Mouse (Mus musculus) kidney, embryonic 15.5 days (tissue): ENCODE results near the gene Tmem119. TPM values are rescaled to one million over a fixed set of nuclear protein-coding genes. Genes with fewer than 3 reads are reported as not detected.

Experiments used
- ATAC-seq: fragments of 200-750 bp; cut with Nextera tagmentation; replicated peaks from 2 replicates; pipeline ENCODE4 v1.8.0; 2017; ENCODE audit warnings: moderate TSS enrichment; ENCODE audit not compliant: low FRiP score
- H3K27ac ChIP-seq: fragments of 300-500 bp; sonication (generic); 2 replicates; pipeline ENCODE4 v1.5.1; 2015; ENCODE audit warnings: mild to moderate bottlenecking, inconsistent platforms
- H3K27me3 ChIP-seq: fragments of 300-500 bp; sonication (generic); 2 replicates; pipeline ENCODE4 v1.6.1; 2015; ENCODE audit warnings: inconsistent platforms
- H3K36me3 ChIP-seq: fragments of 300-500 bp; sonication (generic); 2 replicates; pipeline ENCODE4 v1.6.1; 2015; ENCODE audit warnings: inconsistent platforms
- H3K4me1 ChIP-seq: fragments of 300-500 bp; sonication (generic); 2 replicates; pipeline ENCODE4 v1.6.1; 2015; ENCODE audit warnings: inconsistent platforms
- H3K4me2 ChIP-seq: fragments of 300-500 bp; sonication (generic); 2 replicates; pipeline ENCODE4 v1.6.1; 2015; ENCODE audit warnings: moderate library complexity, mild to moderate bottlenecking, inconsistent platforms
- H3K4me3 ChIP-seq: fragments of 300-500 bp; sonication (generic); replicated peaks from 2 replicates; pipeline ENCODE4 v1.5.1; 2015; ENCODE audit warnings: mild to moderate bottlenecking, inconsistent platforms
- H3K9ac ChIP-seq: fragments of 300-500 bp; sonication (generic); 2 replicates; pipeline ENCODE4 v1.6.1; 2015; ENCODE audit warnings: mild to moderate bottlenecking, inconsistent platforms
- H3K9me3 ChIP-seq: fragments of 300-500 bp; sonication (generic); replicated peaks from 2 replicates; pipeline ENCODE4 v1.6.1; 2016; ENCODE audit warnings: inconsistent platforms
- WGBS: fragments of 180-500 bp; shearing (Covaris S2); methylation state at CpG from one replicate; pipeline ENCODE4 v1.1.7; 2015; ENCODE audit warnings: mixed read lengths; 5-methylcytosine and 5-hydroxymethylcytosine counted together
- polyA plus RNA-seq: library from polyadenylated mRNA; unstranded; fragments of >200 nt; fragmentation: Nextera tagmentation; extraction: Ambion mirVana; gene quantifications from 2 replicates; pipeline ENCODE4 v1.2.1, GENCODE M21; 2015

Tmem119 gene
- polyA plus RNA-seq = 50.4 and 52.1 TPM in 2 replicates

DNA sequence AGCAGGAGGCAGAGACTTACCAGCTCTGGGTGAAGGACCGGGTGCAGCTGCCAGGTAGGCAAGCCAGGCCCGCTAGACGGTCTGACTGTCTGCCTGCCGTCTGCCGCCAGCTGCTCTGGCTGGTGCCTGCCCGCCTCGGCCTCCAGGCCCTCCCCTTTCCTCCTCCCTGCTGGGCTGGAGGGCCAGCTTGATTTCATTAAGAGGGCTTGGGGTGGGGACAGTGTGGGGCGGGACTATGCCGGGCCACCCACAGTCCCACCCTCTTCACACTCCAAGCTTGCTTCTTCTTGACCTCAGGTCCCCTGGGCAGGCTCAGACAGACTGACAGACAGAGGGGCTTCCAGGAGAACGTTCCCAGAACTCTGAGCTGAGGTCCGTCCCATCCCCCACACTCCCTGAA lies at the start of gene Tmem119:
Tmem119 (minus strand) TSS at position 237 of the 400 bp plus-strand sequence.
- peak; percentile 82 for ATAC-seq
- Histone ChIP-seq H3K4me1 (peaks cover 52% of the 10 kb centered on the region), H3K9ac (peak within 1 kb of the TSS; percentile 33; the same call in 1 of the 2 replicates), H3K27ac (peak within 1 kb of the TSS; percentile 82), H3K9me3 (no peaks in the 10 kb centered on the region), H3K27me3 (peaks cover 4% of the 10 kb centered on the region; the same call in 1 of the 2 replicates), H3K4me2 (peak within 1 kb of the TSS; percentile 55), H3K36me3 (no peaks in the 10 kb centered on the region), H3K4me3 (peak within 1 kb of the TSS; percentile 48)
- under 1% methylated on average over 11 of the region's 11 CpGs for WGBS

DNA sequence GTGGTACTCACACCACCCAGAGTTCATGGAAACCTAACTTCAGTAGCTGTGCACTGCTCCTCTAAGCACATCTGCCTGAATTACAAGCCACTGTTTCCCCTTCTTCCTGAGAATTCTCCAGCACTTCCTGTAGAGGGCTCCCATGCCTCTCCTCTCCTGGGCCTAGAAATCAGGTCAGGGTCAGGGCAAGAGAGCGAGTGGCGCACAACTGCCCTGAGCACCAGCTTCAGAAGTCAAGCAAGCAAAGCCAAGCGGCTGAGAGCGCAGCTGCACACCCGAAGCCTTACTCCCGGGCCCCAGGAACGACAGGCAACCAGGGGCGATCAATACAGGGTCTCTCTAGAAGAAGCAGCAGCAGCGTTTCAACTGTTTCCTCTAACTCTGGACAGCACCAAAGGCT lies 47.3 kb upstream of the Tmem119 start:
- H3K4me1 ChIP-seq = no peaks in the 10 kb centered on the region

DNA sequence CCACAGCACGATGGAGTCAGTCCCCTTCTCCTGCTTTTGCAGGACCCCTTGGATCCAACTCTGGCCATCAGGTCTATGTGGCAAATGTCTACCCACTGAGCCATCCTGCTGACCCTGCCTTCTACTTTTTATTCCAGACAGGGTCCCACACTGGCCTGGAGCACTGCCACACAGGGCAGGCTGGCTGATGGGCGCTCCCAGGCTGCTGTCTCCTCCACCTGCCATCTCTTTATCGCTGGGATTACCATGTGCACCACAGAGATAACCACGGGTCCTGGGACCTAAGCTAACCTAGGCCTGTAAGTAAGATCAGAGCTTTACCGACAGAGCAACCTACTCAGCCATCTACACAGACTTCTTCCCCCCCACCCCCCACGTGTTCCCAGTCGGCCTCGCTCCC lies 46.3 kb upstream of the Tmem119 start:
- Histone ChIP-seq H3K27me3 (no peaks in the 10 kb centered on the region), H3K4me1 (no peaks in the 10 kb centered on the region), H3K9me3 (no peaks in the 10 kb centered on the region), H3K27ac (no peak overlapping the region), H3K9ac (no peak overlapping the region), H3K4me2 (no peak overlapping the region), H3K4me3 (no peak overlapping the region), H3K36me3 (peaks cover 98% of the 10 kb centered on the region)
- ATAC-seq = no peak
- 89% methylated on average over 8 of the region's 8 CpGs for WGBS

More for the DNA sequence above, 47.3 kb upstream of the Tmem119 start:
- 81% methylated on average over 9 of the region's 9 CpGs for WGBS
- Histone ChIP-seq H3K4me2 (no peak overlapping the region), H3K4me3 (no peak overlapping the region), H3K9me3 (no peaks in the 10 kb centered on the region), H3K27me3 (no peaks in the 10 kb centered on the region), H3K36me3 (peaks cover 97% of the 10 kb centered on the region), H3K9ac (no peak overlapping the region), H3K27ac (no peak overlapping the region)
- ATAC-seq = no peak

DNA sequence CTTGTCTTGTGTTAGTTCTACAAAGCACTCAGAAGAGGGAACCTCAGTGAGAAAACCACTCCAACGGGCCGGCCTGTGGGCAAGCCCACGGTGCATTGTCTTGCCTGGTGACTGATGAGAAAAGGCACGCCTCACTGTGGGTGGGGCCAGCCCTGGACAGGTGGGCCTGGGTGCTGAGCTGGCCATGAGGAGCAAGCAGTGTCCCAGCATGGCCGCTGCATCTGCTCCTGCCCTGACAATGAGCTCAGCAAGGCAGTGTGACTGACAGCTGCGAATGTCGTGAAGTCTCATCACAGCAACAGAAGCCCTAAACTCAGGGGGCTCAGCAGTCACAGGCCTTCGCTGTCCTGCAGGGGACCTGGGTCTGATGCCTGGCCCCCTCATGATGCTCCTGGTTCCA lies 45.3 kb upstream of the Tmem119 start:
- no peak overlapping the region for H3K4me3 ChIP-seq
- no peak for ATAC-seq
- no peak overlapping the region for H3K27ac ChIP-seq
- peaks cover 88% of the 10 kb centered on the region for H3K36me3 ChIP-seq
- H3K4me2 ChIP-seq = no peak overlapping the region
- WGBS = 92% methylated on average over 8 of the region's 8 CpGs
- no peaks in the 10 kb centered on the region for H3K4me1 ChIP-seq
- no peaks in the 10 kb centered on the region for H3K9me3 ChIP-seq
- H3K9ac ChIP-seq = no peak overlapping the region
- no peaks in the 10 kb centered on the region for H3K27me3 ChIP-seq

DNA sequence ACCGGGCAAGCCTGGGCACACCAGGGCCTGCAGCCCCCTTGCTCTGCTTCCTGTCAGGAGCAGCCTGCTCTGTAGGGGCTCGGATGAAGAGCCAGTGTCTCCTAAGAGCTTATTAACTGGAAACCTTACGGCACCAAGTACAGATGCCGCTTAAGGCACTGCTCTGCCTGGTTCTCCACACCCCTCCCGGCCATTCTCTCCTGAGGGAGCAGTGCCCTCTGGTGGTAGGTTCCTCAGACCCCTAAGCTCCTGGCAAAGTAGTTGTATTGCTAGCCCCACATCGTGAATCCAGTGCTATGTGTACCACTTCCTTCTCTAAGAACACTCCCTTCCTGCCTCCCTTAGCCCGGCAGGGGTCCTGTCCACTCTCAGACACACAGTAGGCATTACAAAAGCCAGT lies 44.4 kb upstream of the Tmem119 start:
- Histone ChIP-seq H3K4me3 (no peak overlapping the region), H3K27ac (no peak overlapping the region), H3K27me3 (no peaks in the 10 kb centered on the region), H3K9ac (no peak overlapping the region), H3K9me3 (no peaks in the 10 kb centered on the region), H3K4me2 (no peak overlapping the region), H3K36me3 (peaks cover 79% of the 10 kb centered on the region), H3K4me1 (no peaks in the 10 kb centered on the region)
- ATAC-seq = no peak
- whole genome bisulfite sequencing = 62% methylated on average over 7 of the region's 7 CpGs

DNA sequence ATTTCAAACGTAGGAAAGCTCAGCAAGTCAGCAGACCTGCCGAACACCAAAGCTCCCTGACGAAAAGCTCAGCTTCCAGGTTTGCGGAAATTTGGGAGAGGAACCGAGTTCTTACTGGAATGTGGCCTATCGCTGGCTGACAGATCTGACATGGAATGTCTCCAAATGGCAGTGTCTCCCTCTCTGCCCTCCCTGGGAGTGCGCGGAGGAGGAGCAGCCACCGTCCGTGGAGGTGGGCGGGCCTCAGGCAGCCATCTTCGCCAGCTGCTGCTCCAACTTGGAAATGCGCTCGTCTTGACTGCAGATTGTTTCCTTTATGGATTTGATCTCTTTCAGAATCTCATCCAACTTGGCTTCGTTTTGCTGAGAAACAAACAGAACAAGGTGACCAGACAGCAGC lies 43.8 kb upstream of the Tmem119 start:
- Histone ChIP-seq H3K9me3 (no peaks in the 10 kb centered on the region), H3K4me2 (no peak overlapping the region), H3K27me3 (no peaks in the 10 kb centered on the region), H3K4me3 (no peak overlapping the region), H3K9ac (no peak overlapping the region), H3K36me3 (peaks cover 73% of the 10 kb centered on the region), H3K4me1 (no peaks in the 10 kb centered on the region), H3K27ac (no peak overlapping the region)
- 82% methylated on average over 15 of the region's 15 CpGs for WGBS
- ATAC-seq = no peak

DNA sequence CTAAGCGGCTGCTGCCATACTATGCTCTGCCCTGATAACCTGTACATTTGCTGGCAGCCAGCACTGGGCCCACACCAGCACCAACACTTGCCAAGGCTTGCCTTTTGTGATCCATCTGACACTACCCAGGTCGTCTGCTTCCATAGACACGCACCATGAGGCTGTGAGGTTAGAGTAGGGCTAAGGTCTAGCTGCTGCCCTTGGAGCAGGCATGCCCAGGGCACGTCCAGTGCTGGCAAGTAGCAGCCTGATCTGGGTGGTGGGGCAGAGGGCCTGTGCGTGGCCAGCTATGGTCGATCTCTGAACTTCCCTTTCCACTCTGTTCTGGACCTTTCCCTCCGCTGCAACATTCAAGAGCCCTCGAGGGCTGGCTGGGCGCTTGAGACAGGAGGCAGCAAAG lies 42.6 kb upstream of the Tmem119 start:
- Histone ChIP-seq H3K9ac (no peak overlapping the region), H3K9me3 (no peaks in the 10 kb centered on the region), H3K4me3 (no peak overlapping the region), H3K4me2 (no peak overlapping the region), H3K27me3 (no peaks in the 10 kb centered on the region), H3K36me3 (peaks cover 61% of the 10 kb centered on the region), H3K27ac (no peak overlapping the region), H3K4me1 (no peaks in the 10 kb centered on the region)
- ATAC-seq = no peak
- 92% methylated on average over 9 of the region's 9 CpGs for WGBS

DNA sequence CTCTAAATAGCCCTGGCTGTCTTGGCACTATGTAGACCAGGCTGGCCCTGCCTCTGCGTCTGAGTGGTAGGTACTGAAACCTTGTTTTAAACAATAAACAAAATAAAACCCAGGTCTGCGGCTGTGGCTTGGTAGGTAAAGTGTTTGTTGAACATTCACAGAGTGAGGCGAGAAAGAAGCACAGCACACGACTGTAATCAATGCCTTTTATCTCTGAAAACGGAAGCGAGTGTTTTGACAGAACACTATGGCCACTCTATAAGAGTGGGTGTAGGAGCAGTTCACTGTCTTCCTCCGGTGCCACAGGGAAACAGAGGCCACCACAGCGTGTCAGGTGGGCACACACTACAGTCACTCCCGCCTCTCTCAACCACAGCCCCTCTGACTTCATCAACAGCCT lies 41.9 kb upstream of the Tmem119 start:
- ATAC-seq = no peak
- Histone ChIP-seq H3K9ac (no peak overlapping the region), H3K4me2 (no peak overlapping the region), H3K27me3 (no peaks in the 10 kb centered on the region), H3K27ac (no peak overlapping the region), H3K9me3 (no peaks in the 10 kb centered on the region), H3K36me3 (peaks cover 54% of the 10 kb centered on the region), H3K4me3 (no peak overlapping the region), H3K4me1 (no peaks in the 10 kb centered on the region)
- 87% methylated on average over 9 of the region's 9 CpGs for WGBS

DNA sequence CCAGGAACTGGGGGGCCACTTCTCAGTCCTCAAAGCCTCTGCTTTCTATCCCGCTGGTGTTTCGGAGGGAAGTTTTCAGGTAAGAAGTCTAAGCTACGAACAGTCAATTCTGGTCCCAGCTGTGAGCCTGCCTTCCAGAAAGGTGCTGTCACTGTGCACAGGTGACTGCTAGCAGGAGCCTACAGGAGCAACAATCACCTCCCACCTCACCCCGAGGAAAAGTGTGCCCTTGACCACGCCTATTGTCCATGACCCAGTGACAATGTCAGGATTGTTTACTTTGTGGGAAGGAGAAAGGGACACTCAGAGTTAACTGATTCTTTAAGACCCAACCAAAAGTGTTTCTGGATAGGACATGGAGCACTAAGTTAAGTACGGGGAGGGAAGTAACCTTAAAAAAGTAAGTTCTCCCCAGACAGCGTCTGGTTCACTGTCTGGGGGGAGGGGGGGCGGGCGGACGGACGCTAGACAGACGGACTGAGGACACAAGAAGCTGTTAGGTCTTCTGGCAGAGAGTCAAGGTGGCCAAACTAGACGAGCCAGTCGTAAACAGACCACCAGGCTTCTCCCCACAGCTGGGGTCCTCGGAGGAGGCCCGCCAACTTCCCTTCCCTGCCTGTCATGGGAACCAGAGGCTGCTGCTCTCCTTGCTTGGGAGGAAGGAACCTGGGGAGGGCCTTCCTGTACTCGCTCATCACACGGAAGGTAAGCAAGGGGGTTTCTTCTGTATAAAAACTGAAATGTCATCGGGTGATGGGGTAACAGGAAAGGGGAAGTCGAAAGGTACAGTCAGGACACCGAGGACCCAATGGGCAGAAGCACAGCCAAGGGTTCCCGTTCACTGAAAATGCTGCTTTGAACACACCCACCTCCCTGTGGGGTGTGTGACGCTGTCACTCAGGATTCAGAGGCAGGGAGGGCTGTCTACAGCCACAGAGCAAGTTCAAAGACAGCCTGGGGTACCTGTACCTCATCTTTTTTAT lies 41.2 kb upstream of the Tmem119 start:
- 71% methylated on average over 23 of the region's 23 CpGs for WGBS

DNA sequence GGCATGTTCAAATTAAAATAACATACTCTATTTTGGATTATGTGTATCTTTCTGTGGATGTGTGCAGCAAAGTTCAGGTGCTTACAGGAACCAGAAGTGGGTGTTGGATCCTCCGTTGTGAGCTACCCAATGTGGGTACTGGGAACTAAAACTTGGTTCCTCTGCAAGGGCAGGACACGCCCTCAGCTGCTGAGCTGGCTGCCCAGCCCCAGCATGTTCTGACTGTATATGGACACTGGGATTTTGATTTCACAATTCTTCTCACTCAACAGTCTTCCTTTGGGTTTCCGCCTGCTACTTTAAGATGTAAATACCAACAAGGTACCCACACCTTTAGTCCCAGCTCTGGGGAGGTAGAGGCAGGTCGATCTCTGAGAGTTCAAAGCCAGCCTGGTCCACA lies 40.1 kb upstream of the Tmem119 start:
- no peak overlapping the region for H3K4me2 ChIP-seq
- H3K4me1 ChIP-seq = no peaks in the 10 kb centered on the region
- no peaks in the 10 kb centered on the region for H3K9me3 ChIP-seq
- ATAC-seq = no peak
- WGBS = 90% methylated on average over 4 of the region's 4 CpGs
- peaks cover 36% of the 10 kb centered on the region for H3K36me3 ChIP-seq
- no peaks in the 10 kb centered on the region for H3K27me3 ChIP-seq
- H3K27ac ChIP-seq = no peak overlapping the region
- no peak overlapping the region for H3K9ac ChIP-seq
- H3K4me3 ChIP-seq = no peak overlapping the region

More for the DNA sequence above, 41.2 kb upstream of the Tmem119 start:
- Histone ChIP-seq H3K4me1 (no peaks in the 10 kb centered on the region), H3K9ac (no peak overlapping the region), H3K27ac (no peak overlapping the region), H3K4me2 (no peak overlapping the region), H3K27me3 (no peaks in the 10 kb centered on the region), H3K9me3 (no peaks in the 10 kb centered on the region), H3K36me3 (peaks cover 47% of the 10 kb centered on the region), H3K4me3 (no peak overlapping the region)
- no peak for ATAC-seq

DNA sequence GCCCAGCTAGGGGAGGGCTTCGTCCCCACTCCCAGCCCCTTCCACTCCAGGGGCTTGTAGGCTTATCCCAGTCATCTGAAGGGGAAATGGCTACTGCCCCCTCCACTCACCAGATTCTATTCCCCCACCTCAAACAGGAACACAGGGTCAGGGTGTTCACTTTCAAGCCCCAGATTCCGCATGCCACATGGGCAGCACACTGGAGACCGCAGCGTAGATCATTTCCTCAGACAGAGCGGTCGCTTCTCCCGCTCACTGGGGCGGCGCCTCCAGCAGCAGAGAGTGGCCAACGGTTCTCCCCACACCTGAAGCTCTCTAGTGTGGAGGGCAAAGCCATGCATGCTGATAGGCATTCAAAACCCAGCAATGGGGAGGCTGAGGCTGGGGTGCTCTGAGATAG lies 36.6 kb upstream of the Tmem119 start:
- peaks cover 3% of the 10 kb centered on the region; the same call in 1 of the 2 replicates for H3K36me3 ChIP-seq
- no peak overlapping the region for H3K27ac ChIP-seq
- no peaks in the 10 kb centered on the region for H3K27me3 ChIP-seq
- WGBS = 67% methylated on average over 10 of the region's 10 CpGs
- peaks cover 10% of the 10 kb centered on the region; the same call in 1 of the 2 replicates for H3K4me1 ChIP-seq
- H3K4me2 ChIP-seq = no peak overlapping the region
- no peak overlapping the region for H3K4me3 ChIP-seq
- no peak overlapping the region for H3K9ac ChIP-seq
- no peak for ATAC-seq
- no peaks in the 10 kb centered on the region for H3K9me3 ChIP-seq

DNA sequence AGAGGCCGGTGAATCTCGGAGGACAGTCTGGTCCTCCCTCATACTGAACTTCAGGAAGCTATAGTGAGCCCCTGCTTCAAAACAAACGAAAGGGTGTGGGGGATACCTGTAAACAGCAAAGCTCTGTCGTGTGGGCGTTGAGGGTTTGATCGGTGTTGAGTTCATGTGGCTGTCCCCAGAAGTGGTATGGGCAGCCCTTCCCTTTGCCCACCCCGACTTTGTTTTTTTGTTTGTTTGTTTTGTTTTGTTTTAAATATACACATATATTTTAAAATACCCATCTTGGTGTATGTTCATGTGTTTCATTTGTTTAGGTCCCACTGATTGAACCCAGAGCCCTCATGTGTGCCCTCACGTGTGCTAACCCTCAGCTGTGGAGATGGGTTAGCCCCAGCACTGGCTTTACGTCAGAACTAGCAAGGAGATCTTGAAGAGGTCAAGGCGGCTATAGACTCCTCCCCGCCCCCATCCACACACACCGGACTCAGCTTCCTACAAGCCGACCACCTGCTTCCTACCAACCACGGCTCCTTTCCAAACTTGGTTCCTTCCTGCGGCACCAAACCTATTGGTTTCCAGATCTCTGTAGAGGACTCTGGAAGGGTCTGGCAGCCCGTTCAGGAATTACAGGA lies 33.1 kb upstream of the Tmem119 start:
- Histone ChIP-seq H3K4me3 (no peak overlapping the region), H3K27ac (no peak overlapping the region), H3K27me3 (no peaks in the 10 kb centered on the region), H3K9me3 (no peaks in the 10 kb centered on the region), H3K9ac (no peak overlapping the region), H3K4me2 (no peak overlapping the region), H3K4me1 (peaks cover 12% of the 10 kb centered on the region; the same call in 1 of the 2 replicates), H3K36me3 (no peaks in the 10 kb centered on the region)
- no peak for ATAC-seq
- WGBS = 54% methylated on average over 16 of the region's 16 CpGs
